Mouse (Mus musculus) heart, postnatal 14 days (tissue): ENCODE data around the gene Zfp677. TPM values are rescaled to one million over a fixed set of nuclear protein-coding genes. Genes with fewer than 3 reads are reported as not detected.
A peak's percentile ranks its signal among the peaks of the same experiment; 100 is the strongest.
"Not testable (repeated sequence)": the region's sequence is repeated elsewhere in the genome, so short reads cannot be mapped to it uniquely, and the experiment has no call there.

Source experiments
- DNase-seq, 2 experiments: peaks; one replicate each; pipeline ENCODE4 v3.0.0; 2021 to 2022
- intact Hi-C: fragments of 180-260 bp; cut with DNase I; formaldehyde crosslinking; loops from one replicate; pipeline ENCODE4 v1.15.1; 2025
- long read RNA-seq, 2 experiments: library from polyadenylated mRNA; stranded (forward); transcript quantifications; one replicate each; pipeline ENCODE4 v2.0.0; 2021
- total RNA-seq, 2 experiments: library from RNA; stranded (reverse); gene quantifications; 2 replicates each; pipeline ENCODE4 v1.2.3; 2021

The Zfp677 gene
- total RNA-seq: under 1 TPM; 0.60 to 0.71 TPM
- long read RNA-seq, experiment 1, partial matches to known transcripts: 0 of 1 reads
- long read RNA-seq, experiment 1, other reads (novel, unspliced or antisense): 0 of 1 reads
- long read RNA-seq, experiment 2, partial matches to known transcripts: 0 of 1 reads
- long read RNA-seq, experiment 2, other reads (novel, unspliced or antisense): 0 of 1 reads

- peak; percentile 44 to 63 for DNase-seq
- intact Hi-C loops: loop anchor here (5.0 kb wide), 1 partner anchor 111 kb away; no protein-coding TSS in a partner anchor
Observed at GRCm38 (mm10) chr17:21383391-21384056, at the start of gene Zfp677. Gene Zfp677, plus strand, starts transcription at chr17:21383748.

- intact Hi-C loops: not testable (repeated sequence)
Observed at GRCm38 (mm10) chr17:21368018-21368417, 15.5 kb upstream of the Zfp677 start.

GRCm38 (mm10) chr17:21369925-21370719 is 13.4 kb upstream of the Zfp677 start:
- intact Hi-C loops: no loop called here
- peak in 1 of 2 experiments; percentile 3 for DNase-seq

More at GRCm38 (mm10) chr17:21368018-21368417, 15.5 kb upstream of the Zfp677 start:
- DNase-seq: not testable (repeated sequence)

- intact Hi-C loops: no loop called here
- no peak for DNase-seq
Observed at GRCm38 (mm10) chr17:21375311-21375710, 8.2 kb upstream of the Zfp677 start.

- DNase-seq: no peak
- intact Hi-C loops: loop anchor here (5.0 kb wide), 1 partner anchor 112 kb away; no protein-coding TSS in a partner anchor
Observed at GRCm38 (mm10) chr17:21384057-21384411, 486 bp downstream of the Zfp677 start.

- intact Hi-C loops: loop anchor here (1.0 to 5.0 kb wide), 3 partner anchors 94 to 191 kb away; no protein-coding TSS in a partner anchor
- DNase-seq: peak; percentile 72 to 73
Observed at GRCm38 (mm10) chr17:21422664-21423599, 39.4 kb downstream of the Zfp677 start, which contains the start of gene Zfp54. Gene Zfp54, plus strand, starts transcription at chr17:21423227.

- DNase-seq, intact Hi-C loops: not testable (repeated sequence)
Observed at GRCm38 (mm10) chr17:21438806-21439400, 55.4 kb downstream of the Zfp677 start.

Other genes with a start within 250 kb of the Zfp677 start
- not detected for gene Vmn1r234, start 157.7 kb upstream of the Zfp677 start, total RNA-seq
- not detected for gene Vmn1r235, start 127.3 kb upstream of the Zfp677 start, total RNA-seq
- not detected for gene Vmn1r236, start 100.8 kb upstream of the Zfp677 start, total RNA-seq
- not detected for gene Vmn1r237, start 71.9 kb upstream of the Zfp677 start, total RNA-seq
- gene Zfp54, start 39.5 kb downstream of the Zfp677 start, total RNA-seq: 1 to 10 TPM in 1 of 2 experiments, under 1 TPM in 1; 0.76 to 1.4 TPM
- 1 to 10 TPM; 5.8 to 6.5 TPM for gene Zfp51, start 66.6 kb downstream of the Zfp677 start, total RNA-seq
- 1 to 10 TPM; 2.4 to 2.9 TPM for gene Zfp53, start 105.2 kb downstream of the Zfp677 start, total RNA-seq
- gene Zfp52, start 151.8 kb downstream of the Zfp677 start, total RNA-seq: 1 to 10 TPM; 3.8 to 5.4 TPM
- gene Zfp948, start 183.3 kb downstream of the Zfp677 start, total RNA-seq: 1 to 10 TPM; 4.2 to 5.3 TPM